Mouse (Mus musculus): ENCODE measurements at regions not wholly inside any gene's neighbourhood (a gene's known extent, or its start where the extent isn't known, plus 50 kb on each side); places are given as distances from the start of the nearest gene placed in this dataset.

- no peaks in the 10 kb centered on the region for H3K9me3 ChIP-seq
- peak overlapping the region; percentile 83 for H3K27ac ChIP-seq
- H3K27me3 ChIP-seq, result no peaks in the 10 kb centered on the region
- H3K4me2 ChIP-seq, result no peak overlapping the region
- 0 out of 2 replicates have a peak overlapping the region, but pooled peaks have one; percentile 19 for H3K9ac ChIP-seq (replicated peaks)
- no peak for ATAC-seq (ENCODE audit: insufficient number of reproducible peaks, insufficient read depth, low FRiP score, low TSS enrichment, low read depth)
- WGBS, result 47% methylated on average over 11 of the region's 11 CpGs
- H3K4me1 ChIP-seq (replicated peaks), result peaks cover 25% of the 10 kb centered on the region
- H3K4me3 ChIP-seq (replicated peaks), result no peak overlapping the region
- no peaks in the 10 kb centered on the region for H3K36me3 ChIP-seq
Measured at GRCm38 (mm10) chr9:41223406-41223805, 61.9 kb upstream of the Ubash3b start.

- Histone ChIP-seq H3K27ac (peak overlapping the region; percentile 83), H3K27me3 (no peaks in the 10 kb centered on the region), H3K4me2 (no peak overlapping the region), H3K9ac (replicated peaks) (no peak overlapping the region), H3K36me3 (no peaks in the 10 kb centered on the region), H3K4me3 (replicated peaks) (no peak overlapping the region), H3K9me3 (no peaks in the 10 kb centered on the region), H3K4me1 (replicated peaks) (peaks cover 19% of the 10 kb centered on the region)
- 81% methylated on average over 16 of the region's 16 CpGs for WGBS
- ATAC-seq (ENCODE audit: insufficient number of reproducible peaks, insufficient read depth, low FRiP score, low TSS enrichment, low read depth), result no peak
Measured at GRCm38 (mm10) chr9:41222346-41223015, 61.0 kb upstream of the Ubash3b start.

GRCm38 (mm10) chr9:41221110-41221790 is 59.8 kb upstream of the Ubash3b start:
- no peak overlapping the region for H3K4me2 ChIP-seq

GRCm38 (mm10) chr9:41220105-41220669 is 58.7 kb upstream of the Ubash3b start:
- Histone ChIP-seq H3K9me3 (no peaks in the 10 kb centered on the region), H3K27me3 (no peaks in the 10 kb centered on the region), H3K9ac (replicated peaks) (no peak overlapping the region), H3K27ac (no peak overlapping the region), H3K36me3 (no peaks in the 10 kb centered on the region), H3K4me1 (replicated peaks) (peaks cover 19% of the 10 kb centered on the region), H3K4me3 (replicated peaks) (no peak overlapping the region), H3K4me2 (no peak overlapping the region)
- no peak for ATAC-seq (ENCODE audit: insufficient number of reproducible peaks, insufficient read depth, low FRiP score, low TSS enrichment, low read depth)
- WGBS, result 95% methylated on average over 3 of the region's 3 CpGs

More at GRCm38 (mm10) chr9:41221110-41221790, 59.8 kb upstream of the Ubash3b start:
- Histone ChIP-seq H3K4me3 (replicated peaks) (no peak overlapping the region), H3K27ac (0 out of 2 replicates have a peak overlapping the region, but pooled peaks have one; percentile 29), H3K9ac (replicated peaks) (no peak overlapping the region), H3K36me3 (no peaks in the 10 kb centered on the region), H3K27me3 (no peaks in the 10 kb centered on the region), H3K4me1 (replicated peaks) (peaks cover 17% of the 10 kb centered on the region), H3K9me3 (no peaks in the 10 kb centered on the region)
- ATAC-seq (ENCODE audit: insufficient number of reproducible peaks, insufficient read depth, low FRiP score, low TSS enrichment, low read depth), result no peak
- 72% methylated on average over 4 of the region's 4 CpGs for whole genome bisulfite sequencing

GRCm38 (mm10) chr9:41218702-41219101 is 57.2 kb upstream of the Ubash3b start:
- 89% methylated on average over 6 of the region's 6 CpGs for WGBS
- no peaks in the 10 kb centered on the region for H3K36me3 ChIP-seq

GRCm38 (mm10) chr9:41216248-41216647 is 54.8 kb upstream of the Ubash3b start:
- Histone ChIP-seq H3K9me3 (no peaks in the 10 kb centered on the region), H3K4me2 (no peak overlapping the region), H3K27me3 (no peaks in the 10 kb centered on the region), H3K27ac (0 out of 2 replicates have a peak overlapping the region, but pooled peaks have one; percentile 5), H3K36me3 (no peaks in the 10 kb centered on the region), H3K4me1 (replicated peaks) (peaks cover 30% of the 10 kb centered on the region), H3K4me3 (replicated peaks) (no peak overlapping the region), H3K9ac (replicated peaks) (no peak overlapping the region)
- WGBS, result 20% methylated on average over 3 of the region's 3 CpGs
- ATAC-seq (ENCODE audit: insufficient number of reproducible peaks, insufficient read depth, low FRiP score, low TSS enrichment, low read depth), result no peak

More at GRCm38 (mm10) chr9:41218702-41219101, 57.2 kb upstream of the Ubash3b start:
- Histone ChIP-seq H3K27ac (no peak overlapping the region), H3K4me2 (no peak overlapping the region), H3K9me3 (no peaks in the 10 kb centered on the region), H3K4me1 (replicated peaks) (peaks cover 19% of the 10 kb centered on the region), H3K9ac (replicated peaks) (no peak overlapping the region), H3K27me3 (no peaks in the 10 kb centered on the region), H3K4me3 (replicated peaks) (no peak overlapping the region)
- no peak for ATAC-seq (ENCODE audit: insufficient number of reproducible peaks, insufficient read depth, low FRiP score, low TSS enrichment, low read depth)

GRCm38 (mm10) chr9:41215026-41215425 is 53.5 kb upstream of the Ubash3b start:
- Histone ChIP-seq H3K4me1 (replicated peaks) (peaks cover 39% of the 10 kb centered on the region), H3K4me2 (no peak overlapping the region), H3K27me3 (no peaks in the 10 kb centered on the region), H3K27ac (peak overlapping the region; percentile 45; the same call in 1 of the 2 replicates), H3K36me3 (no peaks in the 10 kb centered on the region), H3K4me3 (replicated peaks) (no peak overlapping the region), H3K9me3 (no peaks in the 10 kb centered on the region), H3K9ac (replicated peaks) (no peak overlapping the region)
- no peak for ATAC-seq (ENCODE audit: insufficient number of reproducible peaks, insufficient read depth, low FRiP score, low TSS enrichment, low read depth)
- WGBS, result 84% methylated on average over 5 of the region's 5 CpGs

- peak overlapping the region; percentile 97 for H3K27ac ChIP-seq
- H3K4me3 ChIP-seq (replicated peaks), result no peak overlapping the region
- peak overlapping the region; percentile 46 for H3K4me2 ChIP-seq
- H3K4me1 ChIP-seq (replicated peaks), result peaks cover 39% of the 10 kb centered on the region
- H3K9me3 ChIP-seq, result no peaks in the 10 kb centered on the region
- ATAC-seq (ENCODE audit: insufficient number of reproducible peaks, insufficient read depth, low FRiP score, low TSS enrichment, low read depth), result no peak
- WGBS, result 11% methylated on average over 14 of the region's 14 CpGs
- H3K9ac ChIP-seq (replicated peaks), result no peak overlapping the region
- H3K27me3 ChIP-seq, result no peaks in the 10 kb centered on the region
- H3K36me3 ChIP-seq, result no peaks in the 10 kb centered on the region
Measured at GRCm38 (mm10) chr9:41212943-41213529, 51.5 kb upstream of the Ubash3b start.

GRCm38 (mm10) chr9:41212303-41212901 is 50.9 kb upstream of the Ubash3b start:
- ATAC-seq (ENCODE audit: insufficient number of reproducible peaks, insufficient read depth, low FRiP score, low TSS enrichment, low read depth), result peak; percentile 88
- peak overlapping the region; percentile 12; the same call in 1 of the 2 replicates for H3K4me3 ChIP-seq (replicated peaks)
- peaks cover 39% of the 10 kb centered on the region for H3K4me1 ChIP-seq (replicated peaks)

GRCm38 (mm10) chr9:41211865-41212302 is 50.4 kb upstream of the Ubash3b start:
- 11% methylated on average over 10 of the region's 10 CpGs for WGBS
- Histone ChIP-seq H3K4me1 (replicated peaks) (peaks cover 39% of the 10 kb centered on the region), H3K36me3 (no peaks in the 10 kb centered on the region), H3K27ac (peak overlapping the region; percentile 97), H3K4me3 (replicated peaks) (peak overlapping the region; percentile 12; the same call in 1 of the 2 replicates), H3K4me2 (peak overlapping the region; percentile 46), H3K9me3 (no peaks in the 10 kb centered on the region), H3K27me3 (no peaks in the 10 kb centered on the region), H3K9ac (replicated peaks) (no peak overlapping the region)
- ATAC-seq (ENCODE audit: insufficient number of reproducible peaks, insufficient read depth, low FRiP score, low TSS enrichment, low read depth), result 0 out of 2 replicates have a peak, but pooled peaks have one; percentile 1

More at GRCm38 (mm10) chr9:41212303-41212901, 50.9 kb upstream of the Ubash3b start:
- 0% methylated on average over 7 of the region's 7 CpGs for WGBS
- Histone ChIP-seq H3K4me2 (peak overlapping the region; percentile 46), H3K27me3 (no peaks in the 10 kb centered on the region), H3K36me3 (no peaks in the 10 kb centered on the region), H3K27ac (peak overlapping the region; percentile 97), H3K9me3 (no peaks in the 10 kb centered on the region), H3K9ac (replicated peaks) (no peak overlapping the region)
